Mouse (Mus musculus): ENCODE results near the gene Hip1.

GRCm38 (mm10) chr5:135373601-135374000 is 171.3 kb downstream of the Hip1 start:
- TF ChIP-seq ZC3H11A (IDR thresholded peaks at IDR 0.05; ENCODE audit: borderline replicate concordance, low read depth, low read length) (no peak), MAFK (IDR thresholded peaks at IDR 0.05; ENCODE audit: insufficient read depth, low read depth, low read length) (no peak), CHD2 (IDR thresholded peaks at IDR 0.05; ENCODE audit: low read depth, low read length) (no peak), HCFC1 (IDR thresholded peaks at IDR 0.05; ENCODE audit: borderline replicate concordance, insufficient read depth, low read length) (0 out of 2 replicates have a peak, but pooled peaks have one; percentile 28), ZNF384 (IDR thresholded peaks at IDR 0.05; ENCODE audit: low read depth, low read length) (no peak)
